Mouse (Mus musculus) hindbrain, postnatal 0 days (tissue): Measurements from ENCODE around the gene Htra2. TPM values are rescaled to one million over a fixed set of nuclear protein-coding genes. Genes with fewer than 3 reads are reported as not detected.

Source experiments
- ATAC-seq: fragments of 200-750 bp; cut with Nextera tagmentation; 2 replicates; pipeline ENCODE4 v1.8.0; 2017; ENCODE audit warnings: mild to moderate bottlenecking, moderate TSS enrichment, moderate library complexity
- DNase-seq: peaks from one replicate; pipeline ENCODE4 v3.0.0-alpha.2; 2015; ENCODE audit warnings: low spot score
- H3K27ac ChIP-seq: fragments of 300-500 bp; sonication (generic); 2 replicates; pipeline ENCODE4 v1.5.1; 2014; ENCODE audit warnings: mild to moderate bottlenecking
- H3K27me3 ChIP-seq: fragments of 300-500 bp; sonication (generic); 2 replicates; pipeline ENCODE4 v1.6.1; 2014; ENCODE audit warnings: low read length, mixed read lengths; ENCODE audit not compliant: insufficient read depth
- H3K36me3 ChIP-seq: fragments of 300-500 bp; sonication (generic); 2 replicates; pipeline ENCODE4 v1.6.1; 2014; ENCODE audit warnings: low read length, mixed read lengths; ENCODE audit not compliant: insufficient read depth
- H3K4me1 ChIP-seq: fragments of 300-500 bp; sonication (generic); 2 replicates; pipeline ENCODE4 v1.6.1; 2014; ENCODE audit warnings: antibody characterized with exemption, low read length, mixed read lengths; ENCODE audit not compliant: insufficient read depth
- H3K4me2 ChIP-seq: fragments of 300-500 bp; sonication (generic); 2 replicates; pipeline ENCODE4 v1.6.1; 2014; ENCODE audit warnings: low read depth, mild to moderate bottlenecking, low read length, moderate library complexity, mixed read lengths
- H3K4me3 ChIP-seq: fragments of 300-500 bp; sonication (generic); 2 replicates; pipeline ENCODE4 v1.5.1; 2014; ENCODE audit warnings: low read length
- H3K9ac ChIP-seq: fragments of 300-500 bp; sonication (generic); replicated peaks from 2 replicates; pipeline ENCODE4 v1.6.1; 2014; ENCODE audit warnings: mild to moderate bottlenecking, low read length, moderate library complexity, mixed read lengths
- H3K9me3 ChIP-seq: fragments of 300-500 bp; sonication (generic); 2 replicates; pipeline ENCODE4 v1.6.1; 2016; ENCODE audit warnings: low read length, mixed read lengths
- CTCF ChIP-seq: IDR thresholded peaks from 2 replicates; pipeline ENCODE4 v1.5.1; 2016; ENCODE audit warnings: antibody characterized with exemption, control low read depth, low read depth
- WGBS: fragments of 180-500 bp; shearing (Covaris S2); extraction: QIAGEN DNeasy Blood & Tissue Kit; methylation state at CpG from one replicate; pipeline ENCODE4 v1.1.7; 2014; 5-methylcytosine and 5-hydroxymethylcytosine counted together
- microRNA counts: library from miRNA; unstranded; fragments of <30 nt; microRNA quantifications from one replicate; lab custom pipeline; 2015
- microRNA-seq, 2 experiments: library from miRNA; unstranded; fragments of <30 nt; microRNA quantifications; one replicate each; pipeline ENCODE4; 2016
- polyA plus RNA-seq: library from polyadenylated mRNA; unstranded; fragments of >200 nt; fragmentation: Nextera tagmentation; extraction: Ambion mirVana; gene quantifications from 2 replicates; pipeline ENCODE4 v1.2.1, GENCODE M21; 2015
- total RNA-seq: library from RNA; depleted of rRNA; stranded (reverse); fragments of >200 nt; gene quantifications from 2 replicates; pipeline ENCODE4 v1.2.3, GENCODE M21; 2014; rRNA removed

Htra2 gene
- total and polyA plus RNA-seq, 2 experiments from 2014 or later: 48.4 to 82.9 TPM

- DNase-seq (no peak), ATAC-seq (no peak)
- Histone ChIP-seq H3K4me1 (no peaks in the 10 kb centered on the region), H3K4me3 (no peak overlapping the region), H3K27ac (no peak overlapping the region), H3K9me3 (no peaks in the 10 kb centered on the region), H3K27me3 (no peaks in the 10 kb centered on the region), H3K4me2 (no peak overlapping the region), H3K9ac (no peak overlapping the region), H3K36me3 (no peaks in the 10 kb centered on the region)
- TF ChIP-seq CTCF: no peak
- WGBS: 100% methylated on average over 1 of the region's 1 CpGs
Measured at GRCm38 (mm10) chr6:83003082-83003481, 52.0 kb downstream of the Htra2 start.

MicroRNAs within 50 kb of the gene (microRNA counts, 519-probe panel; counts per million panel counts)
- microRNA mmu-miR-3470a+mmu-miR-3470b (lab: Ali Mortazavi, UCI): not detected

Small RNA genes lying within 50 kb of the gene (microRNA-seq; reads per million reads assigned to microRNA genes)
- gene Mir3470a (0 reads per million in 2 experiments), gene Mir7040 (0 to 0.35 reads per million in 2 experiments)

Other genes starting within 250 kb of the Htra2 start
- 19.2 and 21.6 TPM in 2 replicates for gene Sema4f, start 115.5 kb downstream of the Htra2 start, total RNA-seq
- gene Sema4f, start 115.5 kb downstream of the Htra2 start, polyA plus RNA-seq: 18.1 and 19.4 TPM in 2 replicates
- 0.16 TPM in 1 of 2 replicates, not detected in the other for gene M1ap, start 108.4 kb downstream of the Htra2 start, total RNA-seq
- gene M1ap, start 108.4 kb downstream of the Htra2 start, polyA plus RNA-seq: 0.24 and 0.38 TPM in 2 replicates
- 4.3 and 15.4 TPM in 2 replicates for gene Dok1, start 21.8 kb downstream of the Htra2 start, total RNA-seq
- gene Dok1, start 21.8 kb downstream of the Htra2 start, polyA plus RNA-seq: 1.8 and 2.5 TPM in 2 replicates
- gene Loxl3, start 21.1 kb downstream of the Htra2 start, total RNA-seq: 4.6 and 6.1 TPM in 2 replicates
- gene Loxl3, start 21.1 kb downstream of the Htra2 start, polyA plus RNA-seq: 5.4 and 5.6 TPM in 2 replicates
- 185 and 219 TPM in 2 replicates for gene Aup1, start 752 bp downstream of the Htra2 start, total RNA-seq
- gene Aup1, start 752 bp downstream of the Htra2 start, polyA plus RNA-seq: 136 and 148 TPM in 2 replicates
- gene Dqx1, start 2.6 kb upstream of the Htra2 start, total RNA-seq: 0.50 TPM in 1 of 2 replicates, not detected in the other
- gene Dqx1, start 2.6 kb upstream of the Htra2 start, polyA plus RNA-seq: 0.36 and 0.42 TPM in 2 replicates
- 0.54 TPM in 1 of 2 replicates, not detected in the other for gene Tlx2, start 15.0 kb upstream of the Htra2 start, total RNA-seq
- not detected in 2 replicates for gene Tlx2, start 15.0 kb upstream of the Htra2 start, polyA plus RNA-seq
- 11.0 and 16.4 TPM in 2 replicates for gene Pcgf1, start 22.6 kb upstream of the Htra2 start, total RNA-seq
- 27.8 and 29.1 TPM in 2 replicates for gene Pcgf1, start 22.6 kb upstream of the Htra2 start, polyA plus RNA-seq
- gene Lbx2, start 31.1 kb upstream of the Htra2 start, total RNA-seq: not detected in 2 replicates
- not detected in 2 replicates for gene Lbx2, start 31.1 kb upstream of the Htra2 start, polyA plus RNA-seq
- gene Ccdc142, start 46.3 kb upstream of the Htra2 start, total RNA-seq: 12.7 and 19.9 TPM in 2 replicates
- gene Ccdc142, start 46.3 kb upstream of the Htra2 start, polyA plus RNA-seq: 4.7 TPM in 2 replicates
- gene Gm42688, start 46.3 kb upstream of the Htra2 start, total RNA-seq: 4.3 and 5.7 TPM in 2 replicates
- 3.0 and 3.7 TPM in 2 replicates for gene Gm42688, start 46.3 kb upstream of the Htra2 start, polyA plus RNA-seq
- gene Mrpl53, start 53.8 kb upstream of the Htra2 start, total RNA-seq: 72.5 and 73.7 TPM in 2 replicates
- 122 and 126 TPM in 2 replicates for gene Mrpl53, start 53.8 kb upstream of the Htra2 start, polyA plus RNA-seq
- gene Mogs, start 60.2 kb upstream of the Htra2 start, total RNA-seq: 44.9 and 48.5 TPM in 2 replicates
- 20.5 and 21.1 TPM in 2 replicates for gene Mogs, start 60.2 kb upstream of the Htra2 start, polyA plus RNA-seq
- 182 and 209 TPM in 2 replicates for gene Wbp1, start 66.3 kb upstream of the Htra2 start, total RNA-seq
- 99.6 and 101 TPM in 2 replicates for gene Wbp1, start 66.3 kb upstream of the Htra2 start, polyA plus RNA-seq
- 26.7 and 31.0 TPM in 2 replicates for gene Ino80b, start 70.2 kb upstream of the Htra2 start, total RNA-seq
- gene Ino80b, start 70.2 kb upstream of the Htra2 start, polyA plus RNA-seq: 12.0 and 14.8 TPM in 2 replicates
- 40.0 and 73.6 TPM in 2 replicates for gene Rtkn, start 80.2 kb upstream of the Htra2 start, total RNA-seq
- 20.8 and 21.1 TPM in 2 replicates for gene Rtkn, start 80.2 kb upstream of the Htra2 start, polyA plus RNA-seq
- 8.5 and 13.8 TPM in 2 replicates for gene Wdr54, start 101.1 kb upstream of the Htra2 start, total RNA-seq
- 19.9 and 20.0 TPM in 2 replicates for gene Wdr54, start 101.1 kb upstream of the Htra2 start, polyA plus RNA-seq
- 12.7 and 17.8 TPM in 2 replicates for gene 1700003E16Rik, start 101.1 kb upstream of the Htra2 start, total RNA-seq
- gene 1700003E16Rik, start 101.1 kb upstream of the Htra2 start, polyA plus RNA-seq: 10.2 and 11.4 TPM in 2 replicates
- 124 and 132 TPM in 2 replicates for gene Dctn1, start 110.6 kb upstream of the Htra2 start, total RNA-seq
- 145 and 153 TPM in 2 replicates for gene Dctn1, start 110.6 kb upstream of the Htra2 start, polyA plus RNA-seq
- 5.2 and 6.0 TPM in 2 replicates for gene Slc4a5, start 164.6 kb upstream of the Htra2 start, total RNA-seq
- gene Slc4a5, start 164.6 kb upstream of the Htra2 start, polyA plus RNA-seq: 2.5 and 2.8 TPM in 2 replicates